Mouse (Mus musculus) ES-Bruce4 (cell line): Measurements from ENCODE around the gene Cck.

Source experiments
- CTCF ChIP-seq: IDR thresholded peaks from one replicate; pipeline ENCODE4 v1.8.1; 2011; ENCODE audit warnings: low read depth, low read length
- EP300 ChIP-seq: IDR thresholded peaks from 2 replicates; pipeline ENCODE4 v1.6.1; 2011; ENCODE audit warnings: low read depth, low read length; ENCODE audit not compliant: insufficient read depth

- TF ChIP-seq CTCF, result no peak
- TF ChIP-seq EP300, result no peak
Observed at GRCm38 (mm10) chr9:121487216-121487615, 8.3 kb downstream of the Cck start.
